Mouse (Mus musculus): ENCODE data around the gene Sftpa1.

- TF ChIP-seq CTCF (conservative IDR thresholded peaks at IDR 0.05; ENCODE audit: low read length) (no peak), NANOG (IDR thresholded peaks at IDR 0.05; ENCODE audit: borderline replicate concordance, low read length) (no peak)
Measured at GRCm38 (mm10) chr14:41102269-41102668, 29.3 kb upstream of the Sftpa1 start.

Data from E14TG2a.4 (cell line).